Mouse (Mus musculus) kidney, adult 10 weeks (tissue): ENCODE results near the gene Ccl19. TPM values are rescaled to one million over a fixed set of nuclear protein-coding genes. Genes with fewer than 3 reads are reported as not detected.

ENCODE experiments used
- polyA plus RNA-seq: library from polyadenylated mRNA; stranded (reverse); fragments of 350-450 nt; fragmentation: Illumina TruSeq; extraction: RNeasy Lipid Tissue Mini Kit (QIAGEN cat#74804); gene quantifications from one replicate; pipeline ENCODE4 v1.2.3, GENCODE M21; 2014; ENCODE audit warnings: low read depth, low replicate concordance

Ccl19 gene
- polyA plus RNA-seq, result not detected

GRCm38 (mm10) chr4:42756477-42756876 is at the start of gene Ccl19:
TSS of gene Ccl19 (minus strand) at chr4:42756577.

GRCm38 (mm10) chr4:42773893-42774292 is 17.5 kb upstream of the Ccl19 start, which contains the start of gene Ccl21a:
TSS of gene Ccl21a (minus strand) at chr4:42773993.

GRCm38 (mm10) chr4:42735245-42735644 is 21.1 kb downstream of the Ccl19 start, which contains the start of gene 4930578G10Rik:
TSS of gene 4930578G10Rik (plus strand) at chr4:42735545.

Other genes with a start within 250 kb of the Ccl19 start
- gene Fam205a2, start 228.4 kb downstream of the Ccl19 start, polyA plus RNA-seq, result not detected
- gene Gm10591, start 144.4 kb downstream of the Ccl19 start, polyA plus RNA-seq, result not detected
- not detected for gene Gm2564, start 126.9 kb downstream of the Ccl19 start, polyA plus RNA-seq
- gene Ccl27b, start 101.3 kb downstream of the Ccl19 start, polyA plus RNA-seq, result not detected
- gene Il11ra2, start 94.7 kb downstream of the Ccl19 start, polyA plus RNA-seq, result not detected
- gene 4930578G10Rik, start 21.0 kb downstream of the Ccl19 start, polyA plus RNA-seq, result not detected
- gene Ccl21a, start 17.4 kb upstream of the Ccl19 start, polyA plus RNA-seq, result not detected
- gene Fam205a1, start 97.3 kb upstream of the Ccl19 start, polyA plus RNA-seq, result not detected
- gene Gm12394, start 100.2 kb upstream of the Ccl19 start, polyA plus RNA-seq, result not detected
- gene Fam205c, start 117.7 kb upstream of the Ccl19 start, polyA plus RNA-seq, result not detected
- 0.28 TPM for gene Phf24, start 160.1 kb upstream of the Ccl19 start, polyA plus RNA-seq
- gene Dnajb5, start 193.2 kb upstream of the Ccl19 start, polyA plus RNA-seq, result 0.49 TPM
- gene 1700022I11Rik, start 213.0 kb upstream of the Ccl19 start, polyA plus RNA-seq, result not detected
- gene Vcp, start 243.9 kb upstream of the Ccl19 start, polyA plus RNA-seq, result 167 TPM